Mouse (Mus musculus) cerebellum, adult 2 months (tissue): ENCODE results near the gene Trim7. TPM values are rescaled to one million over a fixed set of nuclear protein-coding genes. Genes with fewer than 3 reads are reported as not detected.
"Not testable (repeated sequence)": the region's sequence is repeated elsewhere in the genome, so short reads cannot be mapped to it uniquely, and the experiment has no call there.

ENCODE experiments used
- DNase-seq, 2 experiments: peaks; one replicate each; pipeline ENCODE4 v3.0.0; 2021
- H3K27ac ChIP-seq: fragments of 200-500 bp; 2 replicates; pipeline ENCODE4 v1.5.1; 2012; ENCODE audit warnings: low read length, control low read depth, inconsistent platforms; ENCODE audit not compliant: insufficient read depth
- H3K27me3 ChIP-seq: fragments of 200-500 bp; 2 replicates; pipeline ENCODE4 v1.6.1; 2012; ENCODE audit warnings: inconsistent platforms, mild to moderate bottlenecking, low read length, moderate library complexity; ENCODE audit not compliant: control insufficient read depth, insufficient read depth
- H3K4me1 ChIP-seq: fragments of 200-500 bp; 2 replicates; pipeline ENCODE4 v1.6.1; 2011; ENCODE audit warnings: low read length; ENCODE audit not compliant: control insufficient read depth, insufficient read depth
- H3K4me3 ChIP-seq: fragments of 200-500 bp; replicated peaks from 2 replicates; pipeline ENCODE3; 2011; ENCODE audit warnings: mild to moderate bottlenecking, low read depth, low read length, control low read depth; ENCODE audit not compliant: insufficient read depth
- CTCF ChIP-seq: fragments of 200-500 bp; IDR thresholded peaks from 2 replicates; pipeline ENCODE4 v1.5.1; 2011; ENCODE audit warnings: low read depth, mild to moderate bottlenecking, control low read depth, low read length, moderate library complexity, borderline replicate concordance; ENCODE audit not compliant: insufficient read depth
- POLR2A ChIP-seq: fragments of 200-500 bp; IDR thresholded peaks from 2 replicates; pipeline ENCODE4 v1.6.1; 2011; ENCODE audit warnings: low read length, control low read depth, borderline replicate concordance; ENCODE audit not compliant: insufficient read depth
- WGBS: fragments of 180-500 bp; shearing (Covaris S2); methylation state at CpG from one replicate; pipeline ENCODE4 v1.1.7; 2018; 5-methylcytosine and 5-hydroxymethylcytosine counted together
- polyA plus RNA-seq: library from polyadenylated mRNA; depleted of rRNA; stranded (reverse); fragments of >200 nt; gene quantifications from 2 replicates; pipeline ENCODE4 v1.2.3, GENCODE M21; 2012

Trim7 gene
- polyA plus RNA-seq, 1 experiment, result 4.7 TPM

- Histone ChIP-seq H3K4me1 (no peaks in the 10 kb centered on the region), H3K4me3 (peak overlapping the region; percentile 89), H3K27me3 (no peaks in the 10 kb centered on the region), H3K27ac (peak overlapping the region; percentile 12; the same call in 1 of the 2 replicates)
- TF ChIP-seq POLR2A (no peak), CTCF (no peak)
- WGBS, result 33% methylated on average over 7 of the region's 7 CpGs
- DNase-seq, result no peak
These were observed 44.8 kb downstream of the Trim7 start for GRCm38 (mm10) chr11:48870781-48871180.

GRCm38 (mm10) chr11:48871201-48871772 lies 45.3 kb downstream of the Trim7 start, which contains the start of gene Irgm1:
Irgm1 (minus strand) TSS chr11:48871683.
- no peaks in the 10 kb centered on the region for H3K27me3 ChIP-seq
- no peaks in the 10 kb centered on the region for H3K4me1 ChIP-seq
- under 1% methylated on average over 19 of the region's 19 CpGs for WGBS
- peak within 1 kb of the TSS; percentile 31; the same call in 1 of the 2 replicates for H3K27ac ChIP-seq
- peak; percentile 29 to 46 for DNase-seq
- H3K4me3 ChIP-seq, result peak within 1 kb of the TSS; percentile 89
- no peak for TF ChIP-seq POLR2A
- no peak for TF ChIP-seq CTCF

GRCm38 (mm10) chr11:48871817-48872541 lies 46.0 kb downstream of the Trim7 start:
- Histone ChIP-seq H3K4me3 (peak overlapping the region; percentile 89), H3K4me1 (no peaks in the 10 kb centered on the region), H3K27ac (peak overlapping the region; percentile 31; the same call in 1 of the 2 replicates), H3K27me3 (no peaks in the 10 kb centered on the region)
- DNase-seq, result peak; percentile 14 to 30
- no peak for TF ChIP-seq POLR2A
- TF ChIP-seq CTCF, result no peak
- 6% methylated on average over 17 of the region's 17 CpGs for WGBS

- Histone ChIP-seq H3K4me1 (no peaks in the 10 kb centered on the region), H3K27me3 (no peaks in the 10 kb centered on the region), H3K4me3 (no peak overlapping the region), H3K27ac (no peak overlapping the region)
- no peak for DNase-seq
- whole genome bisulfite sequencing, result 95% methylated on average over 7 of the region's 7 CpGs
- TF ChIP-seq CTCF (no peak), POLR2A (no peak)
These were observed 46.9 kb downstream of the Trim7 start for GRCm38 (mm10) chr11:48872695-48873300.

GRCm38 (mm10) chr11:48873591-48874290 lies 47.8 kb downstream of the Trim7 start:
- Histone ChIP-seq H3K4me1 (no peaks in the 10 kb centered on the region), H3K27ac (no peak overlapping the region), H3K27me3 (no peaks in the 10 kb centered on the region), H3K4me3 (no peak overlapping the region)
- TF ChIP-seq POLR2A (no peak), CTCF (no peak)
- WGBS, result 82% methylated on average over 10 of the region's 10 CpGs
- DNase-seq, result no peak

GRCm38 (mm10) chr11:48874465-48874864 lies 48.5 kb downstream of the Trim7 start:
- TF ChIP-seq CTCF, result peak; percentile 59; the same call in 1 of the 2 replicates
- TF ChIP-seq POLR2A, result no peak
- no peak overlapping the region for H3K4me3 ChIP-seq
- no peak overlapping the region for H3K27ac ChIP-seq
- peak in 1 of 2 experiments; percentile 33 for DNase-seq
- H3K4me1 ChIP-seq, result no peaks in the 10 kb centered on the region
- 1% methylated on average over 4 of the region's 4 CpGs for whole genome bisulfite sequencing
- H3K27me3 ChIP-seq, result no peaks in the 10 kb centered on the region

- not testable (repeated sequence) for H3K27ac ChIP-seq, H3K27me3 ChIP-seq, H3K4me3 ChIP-seq, H3K4me1 ChIP-seq, DNase-seq
- 90% methylated on average over 1 of the region's 1 CpGs for WGBS
These were observed 49.5 kb downstream of the Trim7 start for GRCm38 (mm10) chr11:48875343-48875837.
